ENCODE assay signal across 16 mouse cellular contexts in genomic region chr5:48511357-48511756, GRCm38 (mm10).
"Had no signal": no experiment of that assay in that cellular context is flagged by ENCODE, and none has a peak within 500 bp of the region (broad histone marks: within the 10 kb centered on the region; RNA-seq: fewer than 3 reads in every experiment).

No protein-coding gene starts in this region.

- H3K4me2 ChIP-seq: midbrain, embryonic 11.5 days; midbrain, embryonic 13.5 days; midbrain, embryonic 15.5 days; neural tube, embryonic 12.5 days; stomach, embryonic 15.5 days had no signal

- H3K9me3 ChIP-seq: megakaryocyte, embryonic 14.5 days; midbrain, embryonic 13.5 days; midbrain, embryonic 15.5 days; neural tube, embryonic 12.5 days; stomach, embryonic 15.5 days had no signal

- H3K27ac ChIP-seq: macrophage; midbrain, embryonic 13.5 days; midbrain, embryonic 15.5 days; neural tube, embryonic 12.5 days; stomach, embryonic 15.5 days; stomach, postnatal 0 days had no signal

- H3K4me3 ChIP-seq: megakaryocyte, embryonic 14.5 days; midbrain, embryonic 13.5 days; midbrain, embryonic 15.5 days; neural tube, embryonic 12.5 days; stomach, embryonic 15.5 days had no signal

- ATAC-seq: liver, postnatal 0 days; midbrain, embryonic 13.5 days; midbrain, embryonic 15.5 days had no signal

- H3K4me1 ChIP-seq: megakaryocyte, embryonic 14.5 days; neural tube, embryonic 12.5 days; stomach, embryonic 15.5 days had no signal

- H3K27me3 ChIP-seq: megakaryocyte, embryonic 14.5 days; midbrain, embryonic 13.5 days; midbrain, embryonic 15.5 days; neural tube, embryonic 12.5 days; stomach, embryonic 15.5 days had no signal

- DNase-seq: liver, postnatal 0 days; lung, adult 2 months; lung, postnatal 14 days; lung, postnatal 36 days; right cerebral cortex, postnatal 14 days; thymus, adult 2 months; thymus, postnatal 25 days; thymus, postnatal 4 days had no signal

- H3K9ac ChIP-seq: liver, postnatal 0 days; midbrain, embryonic 13.5 days; midbrain, embryonic 15.5 days; neural tube, embryonic 12.5 days; stomach, embryonic 15.5 days had no signal

- H3K36me3 ChIP-seq: midbrain, embryonic 13.5 days; midbrain, embryonic 15.5 days; neural tube, embryonic 12.5 days; stomach, embryonic 15.5 days had no signal
